In the genomic region with DNA sequence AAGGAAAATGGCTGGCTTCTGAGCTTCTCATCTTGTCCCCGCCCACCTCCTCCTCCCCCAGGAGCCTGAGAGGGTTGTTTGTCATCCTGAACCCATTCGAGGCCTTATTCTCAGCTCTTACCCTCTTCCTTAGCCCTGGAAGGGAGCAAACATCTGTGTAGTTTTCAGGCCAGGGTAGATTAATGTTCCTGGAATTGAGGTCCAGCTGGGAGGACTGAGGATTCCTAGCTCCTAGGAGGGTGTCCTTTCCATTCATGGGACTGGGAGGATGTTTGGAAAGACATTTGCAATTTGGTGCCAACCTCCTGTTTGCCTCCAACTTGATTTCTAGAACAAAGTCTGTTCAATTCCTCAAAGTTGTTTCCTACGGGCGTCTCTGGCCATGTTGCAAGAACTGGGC, we compare ENCODE assay signal across 16 mouse cellular contexts. TPM values are rescaled to one million over a fixed set of nuclear protein-coding genes. Genes with fewer than 3 reads are reported as not detected.
DNase-seq lines count a peak whose midpoint lies in the region; ATAC-seq and TF ChIP-seq lines count a peak whose summit lies in the region.
"Had no signal": no experiment of that assay in that cellular context is flagged by ENCODE, and none has a peak within 500 bp of the region (broad histone marks: within the 10 kb centered on the region; RNA-seq: fewer than 3 reads in every experiment).

No protein-coding gene starts in this region.

- peaks cover 48% of the 10 kb centered on the region for H3K4me1 ChIP-seq in forebrain, embryonic 12.5 days
- H3K4me1 ChIP-seq in forebrain, postnatal 0 days (ENCODE audit: insufficient read depth): peaks cover 22% of the 10 kb centered on the region
- peaks cover 22% of the 10 kb centered on the region for H3K4me1 ChIP-seq in lung, embryonic 16.5 days (replicated peaks; ENCODE audit: control insufficient read depth, insufficient read depth, low read length)
- peaks cover 65% of the 10 kb centered on the region for H3K4me1 ChIP-seq in limb, embryonic 10.5 days

- H3K4me2 ChIP-seq in forebrain, embryonic 12.5 days: no peak overlapping the region
- no peak overlapping the region for H3K4me2 ChIP-seq in forebrain, postnatal 0 days (ENCODE audit: low read depth)
- H3K4me2 ChIP-seq in lung, embryonic 16.5 days (ENCODE audit: low read depth, low read length): no peak overlapping the region
- H3K4me2 ChIP-seq: midbrain, embryonic 13.5 days; neural tube, embryonic 12.5 days had no signal

- no peak overlapping the region for H3K4me3 ChIP-seq in forebrain, embryonic 12.5 days (replicated peaks)
- no peak overlapping the region for H3K4me3 ChIP-seq in forebrain, postnatal 0 days (ENCODE audit: low read depth, low read length)
- no peak overlapping the region for H3K4me3 ChIP-seq in lung, embryonic 16.5 days (ENCODE audit: low read length)
- H3K4me3 ChIP-seq in limb, embryonic 10.5 days: no peak overlapping the region
- H3K4me3 ChIP-seq: midbrain, embryonic 13.5 days; neural tube, embryonic 12.5 days had no signal

- no peak for ATAC-seq in forebrain, embryonic 12.5 days (ENCODE audit: low FRiP score)
- no peak for ATAC-seq in forebrain, postnatal 0 days
- ATAC-seq in lung, embryonic 16.5 days (ENCODE audit: low read depth): no peak
- ATAC-seq: inflammation-experienced regulatory T-cells, adult 6 months; midbrain, embryonic 13.5 days had no signal

- H3K9ac ChIP-seq in forebrain, embryonic 12.5 days: no peak overlapping the region
- H3K9ac ChIP-seq in forebrain, postnatal 0 days: no peak overlapping the region
- H3K9ac ChIP-seq in lung, embryonic 16.5 days (ENCODE audit: low read length): no peak overlapping the region
- H3K9ac ChIP-seq: midbrain, embryonic 13.5 days; neural tube, embryonic 12.5 days had no signal

- DNase-seq in forebrain, postnatal 0 days: no peak
- no peak for DNase-seq in lung, postnatal 36 days
- DNase-seq in heart, adult 8-10 months (ENCODE audit: low spot score): peak; percentile 28
- DNase-seq in limb, embryonic 10.5 days (ENCODE audit: low spot score): no peak
- no peak for DNase-seq in kidney, postnatal 14 days
- DNase-seq in right cerebral cortex, postnatal 36 days (ENCODE audit: low spot score in 2 of 2): no peak
- DNase-seq: adrenal gland, adult 2 months; cerebellum, postnatal 10 days; thymus, adult 2 months had no signal

- no peak for TF ChIP-seq CTCF in forebrain, postnatal 0 days (IDR thresholded peaks at IDR 0.05; ENCODE audit: low read depth)

- H3K27me3 ChIP-seq in forebrain, embryonic 12.5 days: no peaks in the 10 kb centered on the region
- no peaks in the 10 kb centered on the region for H3K27me3 ChIP-seq in forebrain, postnatal 0 days (ENCODE audit: insufficient read depth, low read length)
- no peaks in the 10 kb centered on the region for H3K27me3 ChIP-seq in lung, embryonic 16.5 days (ENCODE audit: control insufficient read depth, insufficient read depth, low read depth, low read length)
- no peaks in the 10 kb centered on the region for H3K27me3 ChIP-seq in limb, embryonic 10.5 days (ENCODE audit: low read depth, poor library complexity, severe bottlenecking)
- H3K27me3 ChIP-seq: midbrain, embryonic 13.5 days; neural tube, embryonic 12.5 days had no signal

- H3K27ac ChIP-seq in forebrain, embryonic 12.5 days: peak overlapping the region; percentile 36; the same call in 1 of the 2 replicates
- no peak overlapping the region for H3K27ac ChIP-seq in forebrain, postnatal 0 days (ENCODE audit: low read depth, low read length)
- peak overlapping the region; percentile 73; the same call in 1 of the 2 replicates for H3K27ac ChIP-seq in lung, embryonic 16.5 days (ENCODE audit: low read length)
- peak overlapping the region; percentile 91 for H3K27ac ChIP-seq in limb, embryonic 10.5 days
- H3K27ac ChIP-seq: neural tube, embryonic 12.5 days had no signal

- no peaks in the 10 kb centered on the region for H3K36me3 ChIP-seq in forebrain, embryonic 12.5 days (replicated peaks)
- no peaks in the 10 kb centered on the region for H3K36me3 ChIP-seq in forebrain, postnatal 0 days (ENCODE audit: insufficient read depth)
- no peaks in the 10 kb centered on the region for H3K36me3 ChIP-seq in lung, embryonic 16.5 days (ENCODE audit: control insufficient read depth, insufficient read depth, low read length)
- no peaks in the 10 kb centered on the region for H3K36me3 ChIP-seq in limb, embryonic 10.5 days
- H3K36me3 ChIP-seq: midbrain, embryonic 13.5 days; neural tube, embryonic 12.5 days had no signal

- 93% methylated on average over 4 of the region's 4 CpGs for WGBS in forebrain, embryonic 12.5 days
- WGBS in forebrain, postnatal 0 days: 79% methylated on average over 4 of the region's 4 CpGs
- 74% methylated on average over 4 of the region's 4 CpGs for WGBS in lung, embryonic 16.5 days
- 83% methylated on average over 4 of the region's 4 CpGs for WGBS in limb, embryonic 10.5 days

- no peaks in the 10 kb centered on the region for H3K9me3 ChIP-seq in forebrain, embryonic 12.5 days
- H3K9me3 ChIP-seq in forebrain, postnatal 0 days (ENCODE audit: low read length): no peaks in the 10 kb centered on the region
- H3K9me3 ChIP-seq in lung, embryonic 16.5 days (ENCODE audit: control insufficient read depth, low read length): no peaks in the 10 kb centered on the region
- no peaks in the 10 kb centered on the region for H3K9me3 ChIP-seq in limb, embryonic 10.5 days (replicated peaks)
- H3K9me3 ChIP-seq: midbrain, embryonic 13.5 days; neural tube, embryonic 12.5 days had no signal

RNA-seq across cellular contexts. Expression of gene Cpa5, which starts 9.8 kb away (rescaled TPM):
- polyA plus RNA-seq in forebrain, embryonic 12.5 days (2016; fragmentation: Nextera tagmentation; extraction: Ambion mirVana): 0.21 and 0.24 TPM in 2 replicates
- total RNA-seq in forebrain, postnatal 0 days (2014; rRNA removed): not detected in 2 replicates
- 0.11 TPM in 1 of 2 replicates, not detected in the other for polyA plus RNA-seq in forebrain, postnatal 0 days (2015; fragmentation: Nextera tagmentation; extraction: Ambion mirVana)
- 0.33 TPM in 1 of 2 replicates, not detected in the other for polyA plus RNA-seq in lung, embryonic 16.5 days (2015; fragmentation: Nextera tagmentation; extraction: Ambion mirVana)
- total RNA-seq in heart, adult 8-10 months (2022): not detected
- polyA plus RNA-seq in limb, embryonic 10.5 days (2016; fragmentation: Nextera tagmentation; extraction: Ambion mirVana): 0.23 and 0.35 TPM in 2 replicates
- total RNA-seq: adrenal gland, adult 2 months; left cerebral cortex, postnatal 36 days had no signal
- polyA plus RNA-seq: adrenal gland, adult 2 months; inflammation-experienced regulatory T-cells, adult 6 months; liver, embryonic 16.5 days; midbrain, embryonic 13.5 days; neural tube, embryonic 12.5 days; thymus, adult 2 months had no signal

RNA-seq across cellular contexts. Expression of gene Cpa1, which starts 18.4 kb away (rescaled TPM):
- 0.24 TPM in 1 of 2 replicates, not detected in the other for polyA plus RNA-seq in forebrain, embryonic 12.5 days (2016; fragmentation: Nextera tagmentation; extraction: Ambion mirVana)
- 1.1 TPM in 1 of 2 replicates, not detected in the other for total RNA-seq in forebrain, postnatal 0 days (2014; rRNA removed)
- 0.29 and 0.69 TPM in 2 replicates for polyA plus RNA-seq in forebrain, postnatal 0 days (2015; fragmentation: Nextera tagmentation; extraction: Ambion mirVana)
- polyA plus RNA-seq in lung, embryonic 16.5 days (2015; fragmentation: Nextera tagmentation; extraction: Ambion mirVana): 5.4 and 5.7 TPM in 2 replicates
- under 1 TPM in 2 of 4 experiments, not detected in 2; 0.19 to 0.20 TPM for total RNA-seq in heart, adult 8-10 months (2022)
- polyA plus RNA-seq in limb, embryonic 10.5 days (2016; fragmentation: Nextera tagmentation; extraction: Ambion mirVana): 0.38 TPM in 2 replicates
- total RNA-seq: adrenal gland, adult 2 months; left cerebral cortex, postnatal 36 days had no signal
- polyA plus RNA-seq: adrenal gland, adult 2 months; inflammation-experienced regulatory T-cells, adult 6 months; thymus, adult 2 months had no signal

RNA-seq across cellular contexts. Expression of gene Cpa4, which starts 52.4 kb away (rescaled TPM):
- polyA plus RNA-seq in forebrain, embryonic 12.5 days (2016; fragmentation: Nextera tagmentation; extraction: Ambion mirVana): 4.7 and 5.2 TPM in 2 replicates
- total RNA-seq in forebrain, postnatal 0 days (2014; rRNA removed): 0.23 and 0.38 TPM in 2 replicates
- polyA plus RNA-seq in forebrain, postnatal 0 days (2015; fragmentation: Nextera tagmentation; extraction: Ambion mirVana): 0.58 and 0.88 TPM in 2 replicates
- 0.08 TPM in 2 replicates for polyA plus RNA-seq in lung, embryonic 16.5 days (2015; fragmentation: Nextera tagmentation; extraction: Ambion mirVana)
- total RNA-seq in heart, adult 8-10 months (2022): not detected
- 1.1 and 1.4 TPM in 2 replicates for polyA plus RNA-seq in limb, embryonic 10.5 days (2016; fragmentation: Nextera tagmentation; extraction: Ambion mirVana)
- polyA plus RNA-seq: inflammation-experienced regulatory T-cells, adult 6 months had no signal
